Mouse (Mus musculus) C2C12 (cell line): ENCODE measurements around the gene Rd3l. TPM values are rescaled to one million over a fixed set of nuclear protein-coding genes. Genes with fewer than 3 reads are reported as not detected.

ENCODE experiments used
- H3K27me3 ChIP-seq: one replicate; pipeline ENCODE4 v1.6.1; 2011; ENCODE audit not compliant: control insufficient read depth, insufficient read depth, insufficient read length
- H3K36me3 ChIP-seq: one replicate; pipeline ENCODE4 v1.6.1; 2011; ENCODE audit not compliant: control insufficient read depth, insufficient read depth
- H3K4me3 ChIP-seq: one replicate; pipeline ENCODE4 v1.5.1; 2011; ENCODE audit warnings: mild to moderate bottlenecking, control low read depth; ENCODE audit not compliant: poor library complexity, insufficient read depth, severe bottlenecking
- H3K79me2 ChIP-seq: one replicate; pipeline ENCODE4 v1.6.1; 2011; ENCODE audit not compliant: control insufficient read depth, insufficient read depth
- H3K79me3 ChIP-seq: one replicate; pipeline ENCODE4 v1.6.1; 2011; ENCODE audit warnings: low read depth, control low read depth
- H3ac ChIP-seq: one replicate; pipeline ENCODE3; 2011; ENCODE audit warnings: low read depth; ENCODE audit not compliant: control insufficient read depth, insufficient read length
- CEBPB ChIP-seq: IDR thresholded peaks from one replicate; pipeline ENCODE4 v1.6.1; 2011; ENCODE audit warnings: low read depth, mild to moderate bottlenecking, control low read depth, moderate library complexity
- CTCF ChIP-seq: IDR thresholded peaks from one replicate; pipeline ENCODE4 v1.5.1; 2011; ENCODE audit not compliant: control insufficient read depth, insufficient read depth, insufficient read length
- FOSL1 ChIP-seq: IDR thresholded peaks from one replicate; pipeline ENCODE4 v1.8.0; 2011; ENCODE audit warnings: mild to moderate bottlenecking, low read length; ENCODE audit not compliant: poor library complexity, insufficient read depth, severe bottlenecking
- MAX ChIP-seq: IDR thresholded peaks from one replicate; pipeline ENCODE4 v1.6.1; 2011; ENCODE audit warnings: mild to moderate bottlenecking, control low read depth
- MYOD1 ChIP-seq: IDR thresholded peaks from one replicate; pipeline ENCODE4 v1.6.1; 2011; ENCODE audit warnings: low read depth; ENCODE audit not compliant: control insufficient read depth, insufficient read length
- MYOG ChIP-seq: IDR thresholded peaks from one replicate; pipeline ENCODE4 v1.6.1; 2011; ENCODE audit not compliant: control insufficient read depth, insufficient read length; ENCODE audit errors: extremely low read depth
- USF1 ChIP-seq: IDR thresholded peaks from one replicate; pipeline ENCODE4 v1.6.1; 2011; ENCODE audit warnings: low read depth, mild to moderate bottlenecking, control low read depth, moderate library complexity
- polyA plus RNA-seq: library from polyadenylated mRNA; unstranded; fragments of >200 nt; fragmentation: generic; extraction: Trizol; gene quantifications from one replicate; pipeline ENCODE4 v1.2.1, GENCODE M21; 2012; ENCODE audit warnings: missing spikeins

Rd3l gene
- polyA plus RNA-seq, 1 experiment: not detected

GRCm38 (mm10) chr12:111992626-111993025 is 11.5 kb upstream of the Rd3l start:
- no peaks in the 10 kb centered on the region for H3K79me2 ChIP-seq
- H3K27me3 ChIP-seq: no peaks in the 10 kb centered on the region
- H3ac ChIP-seq: no peak overlapping the region
- H3K4me3 ChIP-seq: no peak overlapping the region
- TF ChIP-seq MYOG: no peak
- no peak for TF ChIP-seq USF1
- peak; percentile 48 for TF ChIP-seq MYOD1
- no peak for TF ChIP-seq CEBPB
- TF ChIP-seq CTCF: no peak
- H3K36me3 ChIP-seq: no peaks in the 10 kb centered on the region
- no peaks in the 10 kb centered on the region for H3K79me3 ChIP-seq

GRCm38 (mm10) chr12:111986756-111987155 is 5.6 kb upstream of the Rd3l start:
- H3K36me3 ChIP-seq: no peaks in the 10 kb centered on the region
- no peak overlapping the region for H3K4me3 ChIP-seq
- no peak overlapping the region for H3ac ChIP-seq
- H3K79me2 ChIP-seq: no peaks in the 10 kb centered on the region
- no peaks in the 10 kb centered on the region for H3K27me3 ChIP-seq
- TF ChIP-seq MAX (no peak), MYOD1 (no peak), CTCF (no peak), CEBPB (no peak), FOSL1 (no peak)
- H3K79me3 ChIP-seq: no peaks in the 10 kb centered on the region

- H3K79me3 ChIP-seq: no peaks in the 10 kb centered on the region
- H3K79me2 ChIP-seq: no peaks in the 10 kb centered on the region
- no peaks in the 10 kb centered on the region for H3K27me3 ChIP-seq
- H3ac ChIP-seq: no peak overlapping the region
- H3K4me3 ChIP-seq: no peak overlapping the region
- H3K36me3 ChIP-seq: no peaks in the 10 kb centered on the region
- TF ChIP-seq MYOG (no peak), MYOD1 (no peak), CTCF (no peak), USF1 (no peak), CEBPB (no peak), MAX (no peak), FOSL1 (no peak)
Measured at GRCm38 (mm10) chr12:111983165-111983564, 2.0 kb upstream of the Rd3l start.

- H3K79me2 ChIP-seq: no peaks in the 10 kb centered on the region
- H3K79me3 ChIP-seq: no peaks in the 10 kb centered on the region
- H3K4me3 ChIP-seq: no peak overlapping the region
- H3K36me3 ChIP-seq: no peaks in the 10 kb centered on the region
- no peak overlapping the region for H3ac ChIP-seq
- TF ChIP-seq MYOD1 (no peak), MAX (no peak), MYOG (no peak), CTCF (no peak), USF1 (no peak), CEBPB (no peak), FOSL1 (no peak)
- H3K27me3 ChIP-seq: no peaks in the 10 kb centered on the region
Measured at GRCm38 (mm10) chr12:111981831-111982230, 714 bp upstream of the Rd3l start.

GRCm38 (mm10) chr12:111978274-111978673 is 2.8 kb downstream of the Rd3l start:
- no peak for TF ChIP-seq FOSL1
- TF ChIP-seq MYOG: no peak
- TF ChIP-seq MYOD1: no peak
- no peak for TF ChIP-seq CEBPB
- no peak for TF ChIP-seq CTCF
- no peak for TF ChIP-seq USF1
- TF ChIP-seq MAX: no peak
- Histone ChIP-seq H3K36me3 (no peaks in the 10 kb centered on the region), H3K79me2 (no peaks in the 10 kb centered on the region), H3K79me3 (no peaks in the 10 kb centered on the region), H3K4me3 (no peak overlapping the region), H3K27me3 (peaks cover 3% of the 10 kb centered on the region), H3ac (no peak overlapping the region)

GRCm38 (mm10) chr12:111977138-111977537 is 4.0 kb downstream of the Rd3l start:
- Histone ChIP-seq H3ac (no peak overlapping the region), H3K36me3 (no peaks in the 10 kb centered on the region), H3K27me3 (peaks cover 3% of the 10 kb centered on the region), H3K4me3 (no peak overlapping the region), H3K79me2 (no peaks in the 10 kb centered on the region), H3K79me3 (no peaks in the 10 kb centered on the region)
- no peak for TF ChIP-seq MYOD1
- TF ChIP-seq MAX: no peak
- no peak for TF ChIP-seq MYOG
- no peak for TF ChIP-seq CEBPB
- no peak for TF ChIP-seq USF1
- no peak for TF ChIP-seq FOSL1
- no peak for TF ChIP-seq CTCF
